Mouse (Mus musculus) forebrain, embryonic 11.5 days (tissue): ENCODE data around the gene Cxcr6. TPM values are rescaled to one million over a fixed set of nuclear protein-coding genes. Genes with fewer than 3 reads are reported as not detected.
"Not testable (repeated sequence)": the region's sequence is repeated elsewhere in the genome, so short reads cannot be mapped to it uniquely, and the experiment has no call there.

ENCODE experiments used
- ATAC-seq: fragments of 200-750 bp; cut with Nextera tagmentation; replicated peaks from 2 replicates; pipeline ENCODE4 v1.8.0; 2017; ENCODE audit warnings: moderate TSS enrichment; ENCODE audit not compliant: low FRiP score
- DNase-seq: peaks from one replicate; pipeline ENCODE4 v3.0.0-alpha.2; 2017; ENCODE audit warnings: low spot score
- H3K27ac ChIP-seq: fragments of 300-500 bp; sonication (generic); 2 replicates; pipeline ENCODE4 v1.5.1; 2014; ENCODE audit warnings: low read depth, low read length
- H3K27me3 ChIP-seq: fragments of 300-500 bp; sonication (generic); 2 replicates; pipeline ENCODE4 v1.6.1; 2014; ENCODE audit warnings: mild to moderate bottlenecking, low read length, mixed read lengths; ENCODE audit not compliant: control insufficient read depth, insufficient read depth
- H3K36me3 ChIP-seq: fragments of 300-500 bp; sonication (generic); 2 replicates; pipeline ENCODE4 v1.6.1; 2014; ENCODE audit warnings: mild to moderate bottlenecking, low read length, moderate library complexity, mixed read lengths; ENCODE audit not compliant: control insufficient read depth, insufficient read depth
- H3K4me1 ChIP-seq: fragments of 300-500 bp; sonication (generic); replicated peaks from 2 replicates; pipeline ENCODE4 v1.6.1; 2014; ENCODE audit warnings: low read length, mixed read lengths; ENCODE audit not compliant: control insufficient read depth, insufficient read depth
- H3K4me2 ChIP-seq: fragments of 300-500 bp; sonication (generic); 2 replicates; pipeline ENCODE4 v1.6.1; 2014; ENCODE audit warnings: low read depth, mild to moderate bottlenecking, low read length, moderate library complexity, mixed read lengths; ENCODE audit not compliant: severe bottlenecking
- H3K4me3 ChIP-seq: fragments of 300-500 bp; sonication (generic); 2 replicates; pipeline ENCODE4 v1.5.1; 2014; ENCODE audit warnings: low read depth, low read length
- H3K9ac ChIP-seq: fragments of 300-500 bp; sonication (generic); 2 replicates; pipeline ENCODE4 v1.6.1; 2014; ENCODE audit warnings: low read length
- H3K9me3 ChIP-seq: fragments of 300-500 bp; sonication (generic); 2 replicates; pipeline ENCODE4 v1.6.1; 2016; ENCODE audit warnings: low read length, mixed read lengths; ENCODE audit not compliant: control insufficient read depth
- WGBS: fragments of 180-500 bp; shearing (Covaris S2); extraction: QIAGEN DNeasy Blood & Tissue Kit; methylation state at CpG from one replicate; pipeline ENCODE4 v1.1.7; 2014; 5-methylcytosine and 5-hydroxymethylcytosine counted together
- polyA plus RNA-seq: library from polyadenylated mRNA; unstranded; fragments of >200 nt; fragmentation: Nextera tagmentation; extraction: Ambion mirVana; gene quantifications from 2 replicates; pipeline ENCODE4 v1.2.1, GENCODE M21; 2014

Cxcr6 gene
- polyA plus RNA-seq, 1 experiment from 2014 or later, result 0.09 TPM

- H3K27ac ChIP-seq, result no peak overlapping the region
- no peak overlapping the region for H3K4me3 ChIP-seq
- DNase-seq (no peak), ATAC-seq (no peak)
- H3K9me3 ChIP-seq, result no peaks in the 10 kb centered on the region
- WGBS, result 68% methylated on average over 1 of the region's 1 CpGs
- H3K36me3 ChIP-seq, result no peaks in the 10 kb centered on the region
- H3K4me2 ChIP-seq, result no peak overlapping the region
- H3K4me1 ChIP-seq, result no peaks in the 10 kb centered on the region
- H3K9ac ChIP-seq, result no peak overlapping the region
- no peaks in the 10 kb centered on the region for H3K27me3 ChIP-seq
These were observed 37.8 kb upstream of the Cxcr6 start for GRCm38 (mm10) chr9:123768443-123768842.

- no peak for DNase-seq
- no peaks in the 10 kb centered on the region for H3K27me3 ChIP-seq
- 76% methylated on average over 6 of the region's 6 CpGs for WGBS
- no peak overlapping the region for H3K4me2 ChIP-seq
- H3K27ac ChIP-seq, result no peak overlapping the region
- H3K36me3 ChIP-seq, result no peaks in the 10 kb centered on the region
- H3K4me3 ChIP-seq, result no peak overlapping the region
- ATAC-seq, result no peak
- H3K9ac ChIP-seq, result no peak overlapping the region
- H3K9me3 ChIP-seq, result no peaks in the 10 kb centered on the region
- H3K4me1 ChIP-seq, result no peaks in the 10 kb centered on the region
These were observed 36.7 kb upstream of the Cxcr6 start for GRCm38 (mm10) chr9:123769532-123769931.

GRCm38 (mm10) chr9:123773299-123773698 is 33.0 kb upstream of the Cxcr6 start:
- 25% methylated on average over 2 of the region's 2 CpGs for WGBS
- not testable (repeated sequence) for DNase-seq, H3K27ac ChIP-seq, H3K9me3 ChIP-seq, H3K4me1 ChIP-seq, H3K9ac ChIP-seq, H3K4me3 ChIP-seq, H3K27me3 ChIP-seq, ATAC-seq, H3K4me2 ChIP-seq, H3K36me3 ChIP-seq

DNA sequence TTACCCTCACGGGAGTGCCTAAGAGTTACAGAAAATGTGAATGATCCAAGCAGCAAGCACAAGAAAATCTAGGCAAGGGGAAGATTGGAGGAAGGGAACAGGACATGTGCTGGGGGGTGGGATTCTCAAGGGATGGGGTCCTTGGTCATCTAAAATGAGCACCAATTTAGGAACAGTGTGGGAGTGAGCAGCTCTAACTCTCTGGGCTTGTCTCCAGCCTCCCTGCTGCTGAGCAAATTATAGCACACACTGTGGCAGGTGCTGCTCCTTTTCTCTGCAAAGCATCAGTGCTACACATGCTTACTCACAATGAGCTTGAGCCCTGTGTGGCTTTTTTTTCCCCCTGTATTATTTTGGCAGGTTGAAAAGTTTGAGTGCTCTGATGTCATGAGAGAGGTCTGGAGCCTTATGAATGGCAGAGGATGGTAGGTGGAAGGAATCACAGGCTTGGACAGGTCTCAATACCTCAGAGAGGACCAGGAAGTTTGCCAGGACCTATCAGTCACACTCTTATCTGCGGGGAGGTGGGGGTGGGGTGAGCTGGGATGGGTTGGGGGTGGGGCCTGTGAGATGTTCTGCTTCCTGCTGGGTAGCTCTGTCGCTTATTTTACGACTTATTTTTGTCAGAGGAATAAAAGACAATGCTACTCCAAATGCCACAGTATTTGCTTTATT is 17.3 kb upstream of the Cxcr6 start:
- no peaks in the 10 kb centered on the region for H3K36me3 ChIP-seq

DNA sequence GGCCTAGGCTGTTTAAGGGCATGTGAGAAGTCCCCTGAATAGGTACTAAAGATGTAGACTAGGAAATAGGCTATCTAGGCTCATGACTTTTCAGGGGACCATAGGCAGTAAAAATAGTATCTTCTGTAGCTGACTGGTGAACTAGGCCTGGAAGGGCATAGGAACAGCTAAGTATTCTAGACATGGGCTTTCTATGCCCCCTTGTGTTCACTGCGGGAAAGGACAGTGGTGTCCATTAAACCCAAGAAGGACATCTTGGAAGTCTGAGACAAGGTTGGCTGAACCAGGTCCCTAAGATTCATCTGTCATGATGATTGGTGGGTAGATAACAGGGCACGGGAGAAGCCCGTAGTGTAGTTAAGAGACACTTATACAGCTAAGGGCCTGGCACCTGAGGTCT is 10.1 kb upstream of the Cxcr6 start:
- no peak overlapping the region for H3K4me3 ChIP-seq
- 71% methylated on average over 3 of the region's 3 CpGs for WGBS
- no peaks in the 10 kb centered on the region for H3K36me3 ChIP-seq
- H3K27me3 ChIP-seq, result no peaks in the 10 kb centered on the region
- no peak overlapping the region for H3K9ac ChIP-seq
- H3K4me2 ChIP-seq, result no peak overlapping the region
- no peaks in the 10 kb centered on the region for H3K9me3 ChIP-seq
- H3K27ac ChIP-seq, result no peak overlapping the region
- peak; percentile 58 for DNase-seq
- ATAC-seq, result no peak
- H3K4me1 ChIP-seq, result no peaks in the 10 kb centered on the region

More for the DNA sequence above, 17.3 kb upstream of the Cxcr6 start:
- no peak overlapping the region for H3K27ac ChIP-seq
- DNase-seq (no peak), ATAC-seq (no peak)
- H3K4me1 ChIP-seq, result no peaks in the 10 kb centered on the region
- WGBS, result 82% methylated on average over 4 of the region's 4 CpGs
- H3K4me3 ChIP-seq, result no peak overlapping the region
- no peaks in the 10 kb centered on the region for H3K9me3 ChIP-seq
- H3K9ac ChIP-seq, result no peak overlapping the region
- no peak overlapping the region for H3K4me2 ChIP-seq
- H3K27me3 ChIP-seq, result no peaks in the 10 kb centered on the region

DNA sequence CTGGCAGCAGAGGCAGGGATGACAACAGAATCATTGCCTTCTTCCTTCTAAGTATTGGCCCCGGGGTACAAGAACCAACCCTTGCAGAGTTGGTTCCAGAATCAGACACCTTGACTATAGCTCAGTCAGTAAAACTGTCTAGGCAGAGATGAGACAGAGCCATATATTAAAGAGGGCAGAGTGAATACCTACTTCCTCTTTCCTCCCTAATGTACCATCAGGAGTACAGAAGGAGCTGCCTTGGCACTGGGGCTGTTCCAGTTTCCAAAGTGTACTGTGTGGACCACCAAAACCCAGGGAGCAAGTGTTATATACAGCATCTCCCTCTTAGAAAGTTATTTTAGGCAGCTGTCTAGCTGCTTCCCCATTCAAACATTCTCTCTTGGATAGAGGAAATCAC is 4.7 kb upstream of the Cxcr6 start:
- no peak for ATAC-seq
- H3K27ac ChIP-seq, result no peak overlapping the region
- H3K4me1 ChIP-seq, result no peaks in the 10 kb centered on the region
- H3K4me3 ChIP-seq, result no peak overlapping the region
- no peak overlapping the region for H3K9ac ChIP-seq
- H3K36me3 ChIP-seq, result no peaks in the 10 kb centered on the region
- no peak for DNase-seq
- H3K9me3 ChIP-seq, result no peaks in the 10 kb centered on the region
- no peak overlapping the region for H3K4me2 ChIP-seq
- 86% methylated on average over 1 of the region's 1 CpGs for WGBS
- H3K27me3 ChIP-seq, result no peaks in the 10 kb centered on the region

- no peak overlapping the region for H3K9ac ChIP-seq
- no peak overlapping the region for H3K4me3 ChIP-seq
- H3K27me3 ChIP-seq, result no peaks in the 10 kb centered on the region
- H3K4me1 ChIP-seq, result no peaks in the 10 kb centered on the region
- 96% methylated on average over 2 of the region's 2 CpGs for WGBS
- no peaks in the 10 kb centered on the region for H3K36me3 ChIP-seq
- no peaks in the 10 kb centered on the region for H3K9me3 ChIP-seq
- no peak for DNase-seq
- ATAC-seq, result no peak
- no peak overlapping the region for H3K4me2 ChIP-seq
- no peak overlapping the region for H3K27ac ChIP-seq
These were observed 3.9 kb upstream of the Cxcr6 start for GRCm38 (mm10) chr9:123802421-123802820.

GRCm38 (mm10) chr9:123802896-123803295 is 3.4 kb upstream of the Cxcr6 start:
- no peak overlapping the region for H3K9ac ChIP-seq
- H3K4me3 ChIP-seq, result no peak overlapping the region
- no peaks in the 10 kb centered on the region for H3K9me3 ChIP-seq
- no peak overlapping the region for H3K4me2 ChIP-seq
- H3K27me3 ChIP-seq, result no peaks in the 10 kb centered on the region
- no peak overlapping the region for H3K27ac ChIP-seq
- no peaks in the 10 kb centered on the region for H3K4me1 ChIP-seq
- H3K36me3 ChIP-seq, result no peaks in the 10 kb centered on the region
- no peak for DNase-seq
- no peak for ATAC-seq

- Histone ChIP-seq H3K4me1 (no peaks in the 10 kb centered on the region), H3K27ac (no peak overlapping the region), H3K36me3 (no peaks in the 10 kb centered on the region), H3K9ac (no peak overlapping the region), H3K4me3 (no peak overlapping the region), H3K27me3 (no peaks in the 10 kb centered on the region), H3K9me3 (no peaks in the 10 kb centered on the region), H3K4me2 (no peak overlapping the region)
- 95% methylated on average over 2 of the region's 2 CpGs for WGBS
- ATAC-seq, result no peak
- no peak for DNase-seq
These were observed 1.0 kb upstream of the Cxcr6 start for GRCm38 (mm10) chr9:123805241-123805640.
